Mouse (Mus musculus): ENCODE measurements around the gene Emc3.

Emc3 gene

GRCm38 (mm10) chr6:113489410-113489809 is 42.0 kb downstream of the Emc3 start:
- H3K27me3 ChIP-seq (ENCODE audit: insufficient read depth, low read length): no peaks in the 10 kb centered on the region
- 0 out of 2 replicates have a peak, but pooled peaks cover 5% of the 10 kb centered on the region for H3K9me3 ChIP-seq (ENCODE audit: low read length)
- peaks cover 92% of the 10 kb centered on the region for H3K4me1 ChIP-seq (replicated peaks; ENCODE audit: low read depth, low read length)
- H3K36me3 ChIP-seq (ENCODE audit: insufficient read depth, low read length): peaks cover 45% of the 10 kb centered on the region
- H3K4me3 ChIP-seq (replicated peaks; ENCODE audit: low read length): peak overlapping the region; percentile 41
- no peak for TF ChIP-seq NANOG (IDR thresholded peaks at IDR 0.05; ENCODE audit: borderline replicate concordance, low read length)
- no peak for TF ChIP-seq POU5F1 (IDR thresholded peaks at IDR 0.05; ENCODE audit: borderline replicate concordance, low read length)
- TF ChIP-seq CTCF (conservative IDR thresholded peaks at IDR 0.05; ENCODE audit: low read length): no peak

GRCm38 (mm10) chr6:113487125-113487576 is 44.3 kb downstream of the Emc3 start:
- H3K36me3 ChIP-seq (ENCODE audit: insufficient read depth, low read length): peaks cover 38% of the 10 kb centered on the region
- peak overlapping the region; percentile 52 for H3K4me3 ChIP-seq (replicated peaks; ENCODE audit: low read length)
- H3K9me3 ChIP-seq (ENCODE audit: low read length): peaks cover 10% of the 10 kb centered on the region; the same call in 1 of the 2 replicates
- no peak for TF ChIP-seq CTCF (conservative IDR thresholded peaks at IDR 0.05; ENCODE audit: low read length)
- no peak for TF ChIP-seq POU5F1 (IDR thresholded peaks at IDR 0.05; ENCODE audit: borderline replicate concordance, low read length)
- no peak for TF ChIP-seq NANOG (IDR thresholded peaks at IDR 0.05; ENCODE audit: borderline replicate concordance, low read length)
- peaks cover 81% of the 10 kb centered on the region for H3K4me1 ChIP-seq (replicated peaks; ENCODE audit: low read depth, low read length)
- H3K27me3 ChIP-seq (ENCODE audit: insufficient read depth, low read length): peaks cover 3% of the 10 kb centered on the region; the same call in 1 of the 2 replicates

- no peak for TF ChIP-seq CTCF (conservative IDR thresholded peaks at IDR 0.05; ENCODE audit: low read length)
- no peak for TF ChIP-seq NANOG (IDR thresholded peaks at IDR 0.05; ENCODE audit: borderline replicate concordance, low read length)
- no peak for TF ChIP-seq POU5F1 (IDR thresholded peaks at IDR 0.05; ENCODE audit: borderline replicate concordance, low read length)
- H3K36me3 ChIP-seq (ENCODE audit: insufficient read depth, low read length): peaks cover 18% of the 10 kb centered on the region
These were observed 47.7 kb downstream of the Emc3 start for GRCm38 (mm10) chr6:113483729-113484128.

GRCm38 (mm10) chr6:113483100-113483615 is 48.3 kb downstream of the Emc3 start, which contains the start of gene Creld1:
TSS of gene Creld1 (plus strand) at chr6:113483297.
- H3K4me1 ChIP-seq (replicated peaks; ENCODE audit: low read depth, low read length): peaks cover 84% of the 10 kb centered on the region
- TF ChIP-seq POU5F1 (IDR thresholded peaks at IDR 0.05; ENCODE audit: borderline replicate concordance, low read length) (no peak), NANOG (IDR thresholded peaks at IDR 0.05; ENCODE audit: borderline replicate concordance, low read length) (no peak), CTCF (conservative IDR thresholded peaks at IDR 0.05; ENCODE audit: low read length) (no peak)
- peaks cover 32% of the 10 kb centered on the region for H3K27me3 ChIP-seq (ENCODE audit: insufficient read depth, low read length)
- H3K36me3 ChIP-seq (ENCODE audit: insufficient read depth, low read length): peaks cover 15% of the 10 kb centered on the region
- peak within 1 kb of the TSS; percentile 89 for H3K4me3 ChIP-seq (replicated peaks; ENCODE audit: low read length)
- peaks cover 10% of the 10 kb centered on the region; the same call in 1 of the 2 replicates for H3K9me3 ChIP-seq (ENCODE audit: low read length)

More at GRCm38 (mm10) chr6:113483729-113484128, 47.7 kb downstream of the Emc3 start:
- Histone ChIP-seq H3K9me3 (ENCODE audit: low read length) (peaks cover 10% of the 10 kb centered on the region; the same call in 1 of the 2 replicates), H3K4me1 (replicated peaks; ENCODE audit: low read depth, low read length) (peaks cover 84% of the 10 kb centered on the region), H3K4me3 (replicated peaks; ENCODE audit: low read length) (peak overlapping the region; percentile 89), H3K27me3 (ENCODE audit: insufficient read depth, low read length) (peaks cover 32% of the 10 kb centered on the region)

- TF ChIP-seq NANOG (IDR thresholded peaks at IDR 0.05; ENCODE audit: borderline replicate concordance, low read length) (no peak), CTCF (conservative IDR thresholded peaks at IDR 0.05; ENCODE audit: low read length) (no peak), POU5F1 (IDR thresholded peaks at IDR 0.05; ENCODE audit: borderline replicate concordance, low read length) (no peak)
- peaks cover 10% of the 10 kb centered on the region; the same call in 1 of the 2 replicates for H3K9me3 ChIP-seq (ENCODE audit: low read length)
- H3K27me3 ChIP-seq (ENCODE audit: insufficient read depth, low read length): peaks cover 32% of the 10 kb centered on the region
- peaks cover 79% of the 10 kb centered on the region for H3K4me1 ChIP-seq (replicated peaks; ENCODE audit: low read depth, low read length)
- H3K4me3 ChIP-seq (replicated peaks; ENCODE audit: low read length): peak overlapping the region; percentile 89
- peaks cover 13% of the 10 kb centered on the region; the same call in 1 of the 2 replicates for H3K36me3 ChIP-seq (ENCODE audit: insufficient read depth, low read length)
These were observed 48.9 kb downstream of the Emc3 start for GRCm38 (mm10) chr6:113482477-113483099.

GRCm38 (mm10) chr6:113480555-113481373 is 50.7 kb downstream of the Emc3 start:
- Histone ChIP-seq H3K9me3 (ENCODE audit: low read length) (peaks cover 10% of the 10 kb centered on the region; the same call in 1 of the 2 replicates), H3K36me3 (ENCODE audit: insufficient read depth, low read length) (peaks cover 11% of the 10 kb centered on the region; the same call in 1 of the 2 replicates), H3K4me3 (replicated peaks; ENCODE audit: low read length) (no peak overlapping the region), H3K4me1 (replicated peaks; ENCODE audit: low read depth, low read length) (peaks cover 62% of the 10 kb centered on the region), H3K27me3 (ENCODE audit: insufficient read depth, low read length) (peaks cover 37% of the 10 kb centered on the region)
- TF ChIP-seq CTCF (conservative IDR thresholded peaks at IDR 0.05; ENCODE audit: low read length) (no peak), POU5F1 (IDR thresholded peaks at IDR 0.05; ENCODE audit: borderline replicate concordance, low read length) (no peak), NANOG (IDR thresholded peaks at IDR 0.05; ENCODE audit: borderline replicate concordance, low read length) (no peak)

GRCm38 (mm10) chr6:113478906-113479305 is 52.5 kb downstream of the Emc3 start:
- peaks cover 43% of the 10 kb centered on the region for H3K27me3 ChIP-seq (ENCODE audit: insufficient read depth, low read length)
- peaks cover 2% of the 10 kb centered on the region; the same call in 1 of the 2 replicates for H3K9me3 ChIP-seq (ENCODE audit: low read length)
- TF ChIP-seq NANOG (IDR thresholded peaks at IDR 0.05; ENCODE audit: borderline replicate concordance, low read length) (no peak), POU5F1 (IDR thresholded peaks at IDR 0.05; ENCODE audit: borderline replicate concordance, low read length) (no peak), CTCF (conservative IDR thresholded peaks at IDR 0.05; ENCODE audit: low read length) (no peak)
- no peak overlapping the region for H3K4me3 ChIP-seq (replicated peaks; ENCODE audit: low read length)
- H3K4me1 ChIP-seq (replicated peaks; ENCODE audit: low read depth, low read length): peaks cover 47% of the 10 kb centered on the region
- H3K36me3 ChIP-seq (ENCODE audit: insufficient read depth, low read length): no peaks in the 10 kb centered on the region

- no peak for TF ChIP-seq POU5F1 (IDR thresholded peaks at IDR 0.05; ENCODE audit: borderline replicate concordance, low read length)
- TF ChIP-seq NANOG (IDR thresholded peaks at IDR 0.05; ENCODE audit: borderline replicate concordance, low read length): no peak
- no peak for TF ChIP-seq CTCF (conservative IDR thresholded peaks at IDR 0.05; ENCODE audit: low read length)
- Histone ChIP-seq H3K4me1 (replicated peaks; ENCODE audit: low read depth, low read length) (peaks cover 48% of the 10 kb centered on the region), H3K27me3 (ENCODE audit: insufficient read depth, low read length) (peaks cover 51% of the 10 kb centered on the region), H3K4me3 (replicated peaks; ENCODE audit: low read length) (no peak overlapping the region), H3K36me3 (ENCODE audit: insufficient read depth, low read length) (no peaks in the 10 kb centered on the region), H3K9me3 (ENCODE audit: low read length) (no peaks in the 10 kb centered on the region)
These were observed 54.1 kb downstream of the Emc3 start for GRCm38 (mm10) chr6:113477353-113477752.

All from E14TG2a.4 (cell line).